Mouse (Mus musculus): ENCODE measurements at regions not wholly inside any gene's neighbourhood (a gene's known extent, or its start where the extent isn't known, plus 50 kb on each side); places are given as distances from the start of the nearest gene placed in this dataset.

DNA sequence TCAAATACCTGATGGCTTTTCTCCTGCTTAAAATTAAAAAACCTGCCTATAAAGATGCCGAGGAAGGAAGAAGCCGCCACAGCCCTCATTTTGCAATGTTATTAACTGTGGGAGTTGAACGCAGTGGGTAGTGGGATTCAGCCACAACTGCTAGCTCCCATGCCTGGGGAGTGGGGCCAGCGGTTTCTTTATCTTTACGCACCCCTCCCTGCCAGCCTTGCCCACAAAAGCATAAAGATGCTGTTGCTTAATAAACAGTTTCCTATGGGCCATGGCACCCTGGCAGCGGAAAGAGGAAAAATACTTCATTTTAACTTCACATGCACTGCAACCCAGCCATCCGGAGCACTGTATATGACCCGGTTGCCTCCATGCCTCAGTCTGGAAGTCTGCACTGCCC, 389.2 kb downstream of the H2al1j start:
- no peak for DNase-seq (ENCODE audit: low spot score in 2 of 2)

DNA sequence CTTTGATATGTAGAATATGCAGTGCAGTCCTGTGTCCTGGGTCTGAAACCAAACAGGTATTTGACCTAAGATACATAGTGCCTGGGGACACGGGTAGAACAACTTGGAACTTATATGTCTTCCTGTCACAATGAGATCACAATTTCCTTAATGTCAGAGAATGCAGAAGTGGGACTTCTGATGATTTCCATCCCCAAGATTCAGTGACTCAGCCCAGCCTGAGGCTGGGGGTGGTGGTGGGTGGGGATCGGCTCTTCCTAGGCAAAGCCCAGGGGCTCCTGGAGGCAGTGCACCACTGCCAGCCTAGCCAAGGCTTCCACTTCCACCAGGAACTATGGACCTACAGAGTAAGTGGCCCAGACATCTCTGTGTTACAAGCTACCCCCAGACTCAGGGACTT, 391.2 kb downstream of the H2al1j start:
- no peak for DNase-seq (ENCODE audit: low spot score in 2 of 2)

DNA sequence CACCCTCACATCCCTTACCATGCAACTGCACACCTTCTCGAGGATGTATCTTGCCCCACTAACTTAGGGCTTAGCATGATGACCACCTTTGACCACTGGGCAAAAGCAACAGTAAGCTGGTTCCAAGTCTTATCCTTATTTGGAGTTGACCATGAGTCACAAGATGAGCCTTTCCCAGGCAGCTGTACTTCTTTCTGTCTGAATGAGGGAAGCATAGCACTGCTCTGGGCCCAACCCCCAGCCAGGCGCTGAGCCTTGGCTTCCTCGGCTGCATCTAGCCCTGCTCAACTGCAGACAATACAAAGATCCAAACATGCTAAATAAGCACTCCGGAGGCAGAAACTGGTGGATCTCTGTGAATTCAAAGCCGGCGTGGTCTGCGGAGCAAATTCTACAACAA, 392.9 kb downstream of the H2al1j start:
- no peak for DNase-seq (ENCODE audit: low spot score in 2 of 2)

DNA sequence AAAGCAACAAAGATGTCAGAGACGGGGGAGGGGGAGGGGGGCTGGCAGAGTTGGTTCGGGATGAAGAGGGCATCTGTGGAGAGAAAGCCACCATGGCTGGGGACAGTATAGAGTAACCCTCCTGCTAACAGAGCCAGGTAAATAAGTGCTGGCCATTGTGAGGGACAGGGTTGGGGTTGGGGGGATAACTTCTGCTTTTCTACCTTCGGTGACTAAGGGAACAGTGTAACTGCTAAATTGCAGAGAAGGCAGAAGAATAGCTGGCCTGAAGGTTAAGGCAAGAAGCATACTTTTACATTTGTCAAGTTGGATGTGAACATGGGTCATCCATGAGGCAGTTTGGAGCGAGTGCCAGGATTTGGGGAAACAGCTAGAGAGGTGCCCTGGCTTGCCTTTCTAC, 395.1 kb downstream of the H2al1j start:
- no peak for DNase-seq (ENCODE audit: low spot score in 2 of 2)

DNA sequence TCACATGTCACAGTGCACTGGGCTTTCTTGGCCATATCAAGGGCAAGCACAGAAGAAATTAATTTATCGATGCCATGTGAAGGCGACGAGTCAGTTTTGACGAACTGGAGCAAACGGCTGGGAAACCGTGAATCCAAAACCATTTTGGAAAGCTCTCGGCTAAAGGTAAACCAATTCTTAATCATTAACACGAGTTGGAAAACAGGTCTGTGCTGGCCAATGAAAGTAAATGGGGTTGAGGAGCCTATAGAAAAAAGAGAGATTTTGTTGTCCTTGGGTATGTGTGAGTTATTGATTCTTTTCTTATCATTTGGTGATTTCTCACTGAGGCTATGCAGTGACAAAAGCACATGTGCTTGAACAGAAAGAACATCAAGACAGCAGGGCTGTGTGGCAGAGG, 397.1 kb downstream of the H2al1j start:
- DNase-seq (ENCODE audit: low spot score in 2 of 2): no peak

DNA sequence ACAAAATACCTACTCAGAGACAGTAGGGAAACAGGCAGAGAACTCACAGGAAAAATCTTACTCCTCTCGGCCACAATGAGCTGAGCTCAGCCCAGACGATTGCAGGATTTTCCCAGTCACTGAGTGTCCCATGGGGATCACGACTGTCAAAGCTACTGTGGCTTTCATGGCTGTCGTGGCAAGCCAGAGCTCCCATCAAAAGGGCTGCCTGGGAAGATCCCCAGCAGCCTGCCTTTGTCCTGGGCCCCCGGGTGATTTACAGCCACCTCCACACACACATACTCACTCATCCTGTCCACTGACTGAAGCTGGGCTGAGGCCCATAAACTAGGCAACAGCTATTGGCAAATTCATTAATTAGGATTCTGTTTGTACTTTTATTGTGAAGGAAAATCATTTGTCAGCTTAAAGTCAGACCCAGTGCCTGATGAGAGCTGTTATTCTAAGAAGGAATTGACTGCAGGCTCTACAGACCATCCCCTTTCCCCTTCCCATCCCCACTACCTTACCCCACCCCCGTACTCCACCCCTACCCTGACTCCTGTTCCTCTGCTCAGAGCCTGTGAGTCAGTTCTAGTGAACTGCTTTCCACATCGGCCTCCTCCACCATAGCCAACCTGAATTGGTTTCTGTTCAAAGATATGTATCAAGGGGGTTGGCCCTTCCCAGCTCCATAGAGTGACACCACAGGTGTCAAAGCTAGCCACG, 399.1 kb downstream of the H2al1j start:
- DNase-seq (ENCODE audit: low spot score in 2 of 2): no peak

DNA sequence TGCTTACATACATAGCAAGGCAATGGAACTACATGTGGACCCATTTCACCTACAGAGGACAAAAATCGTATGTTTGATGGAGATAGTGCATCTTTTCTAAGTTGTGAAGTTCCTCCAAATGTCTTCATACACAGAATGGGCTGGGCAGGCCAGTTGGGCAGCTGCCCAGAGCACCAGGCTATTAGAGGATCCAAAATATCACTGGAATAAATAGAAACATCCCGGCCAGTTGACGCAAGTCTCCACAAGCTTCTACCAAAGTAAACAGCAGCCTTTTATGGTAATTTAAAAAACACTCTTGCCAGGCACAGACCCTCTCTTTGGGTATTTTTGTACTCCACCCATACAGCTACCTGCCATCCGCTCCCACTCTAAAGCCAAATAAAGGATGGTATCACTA, 400.9 kb downstream of the H2al1j start:
- no peak for DNase-seq (ENCODE audit: low spot score in 2 of 2)

DNA sequence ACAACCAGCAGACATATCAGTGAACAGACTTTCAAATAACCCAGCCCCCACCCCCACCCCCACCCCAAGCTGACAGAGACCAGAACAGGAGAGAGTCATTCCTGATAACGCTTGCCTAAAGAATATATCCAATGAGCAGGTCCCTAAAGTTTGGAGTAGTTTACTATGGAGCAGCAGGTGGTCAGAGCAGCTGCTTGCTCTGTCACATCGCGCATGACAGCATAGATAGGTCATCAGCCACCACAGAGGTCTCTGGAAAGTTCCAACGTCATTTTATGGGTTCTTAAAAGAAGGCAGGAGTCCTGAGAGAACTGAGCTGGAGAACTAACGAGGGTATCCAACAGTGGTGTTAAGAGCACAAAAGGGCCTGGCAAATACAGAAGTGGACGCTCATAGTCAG, 402.4 kb downstream of the H2al1j start:
- no peak for DNase-seq (ENCODE audit: low spot score in 2 of 2)

DNA sequence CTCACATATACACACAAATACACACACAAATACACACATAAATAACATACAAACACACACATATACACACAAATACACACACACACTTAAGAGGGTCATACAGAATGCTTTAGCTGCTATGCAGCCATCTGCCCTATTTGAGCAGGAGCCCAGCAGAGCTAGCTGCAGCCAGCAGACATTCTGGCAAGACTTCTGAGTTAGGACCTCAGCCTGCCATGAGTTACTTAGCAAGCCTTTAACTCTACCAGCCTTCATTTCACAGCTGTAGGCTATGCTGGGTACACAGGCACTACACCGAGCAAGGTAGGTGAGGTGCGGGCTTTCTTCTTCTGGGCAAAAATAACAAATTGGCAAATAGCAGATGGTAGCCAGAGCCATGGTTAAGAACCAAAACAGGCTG, 404.7 kb downstream of the H2al1j start:
- no peak for DNase-seq (ENCODE audit: low spot score in 2 of 2)

DNA sequence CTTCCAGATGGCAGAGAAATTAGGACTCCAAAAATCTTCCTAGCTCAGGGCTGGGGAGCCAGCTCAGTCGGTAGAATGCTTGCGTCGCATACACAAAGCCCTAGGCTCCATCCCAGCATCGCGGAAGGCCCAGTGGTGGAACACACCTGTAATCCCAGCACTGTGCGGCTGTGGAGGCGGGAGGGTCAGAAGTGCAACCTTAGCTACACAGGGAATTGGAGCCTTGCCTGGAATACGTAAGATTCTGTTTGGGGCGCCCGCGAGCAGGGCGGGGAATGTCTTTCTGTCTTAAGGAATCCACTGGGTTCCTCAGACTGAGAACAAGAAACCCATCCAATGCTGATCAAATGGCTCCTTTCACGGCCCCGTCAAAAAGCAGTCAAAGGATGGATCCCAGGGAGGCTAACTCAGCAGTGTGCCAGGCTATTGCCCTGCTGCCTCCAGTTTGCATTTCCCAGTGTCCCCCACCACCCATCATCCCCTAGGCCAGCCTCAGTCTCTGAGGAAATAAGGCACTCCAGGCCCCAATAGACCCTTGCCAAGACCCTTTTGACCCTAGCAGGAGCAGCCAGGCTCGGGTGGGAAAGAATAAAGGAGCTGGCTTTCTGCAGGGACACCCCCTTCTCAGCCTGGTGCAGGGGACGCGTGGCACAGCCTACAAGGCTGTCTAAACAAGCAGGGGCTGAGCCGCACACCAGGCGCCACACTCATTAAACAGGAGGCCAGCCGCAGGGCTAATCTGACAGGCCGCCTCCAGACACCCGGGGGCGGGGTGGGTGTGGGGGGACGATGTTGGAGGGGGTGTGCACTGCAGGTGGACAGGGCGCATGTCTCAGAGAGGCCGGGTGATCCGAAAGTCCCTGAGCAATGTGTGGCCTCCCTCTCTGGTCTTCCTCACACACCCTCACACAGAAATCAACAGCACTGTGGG, 407.1 kb downstream of the H2al1j start:
- DNase-seq (ENCODE audit: low spot score in 2 of 2): no peak

DNA sequence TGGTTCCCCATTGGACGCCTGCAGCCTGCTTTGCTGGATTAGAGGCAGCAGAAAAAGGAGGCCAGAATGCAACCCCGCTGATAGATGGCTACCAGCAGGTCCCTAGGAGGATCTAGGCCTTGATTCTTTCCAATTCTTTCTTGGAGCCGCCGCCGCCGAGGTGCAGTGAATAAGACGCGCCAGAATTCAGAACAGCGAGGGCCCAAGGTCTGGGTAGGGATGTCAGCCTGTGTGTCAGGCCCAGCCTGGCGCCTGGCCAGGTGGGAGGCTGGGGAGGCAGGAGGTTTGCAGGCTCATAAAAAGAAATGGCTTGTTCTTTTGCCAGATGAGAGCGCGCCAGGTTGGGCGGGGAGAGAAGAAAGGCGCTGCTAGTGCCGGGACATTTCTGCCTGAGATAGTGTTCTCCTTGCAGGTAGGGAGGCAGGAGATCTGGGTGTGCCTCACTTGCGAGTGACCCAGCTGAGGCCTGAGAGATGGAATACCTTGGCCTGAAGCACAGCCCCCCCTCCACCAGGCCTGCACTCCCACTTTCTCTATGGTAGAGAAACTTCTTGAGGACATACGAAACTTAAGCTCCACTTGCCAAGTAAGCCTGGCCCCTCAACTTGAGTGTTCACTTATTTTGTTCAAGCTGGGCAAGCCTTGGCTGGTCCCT, 408.0 kb downstream of the H2al1j start:
- no peak for DNase-seq (ENCODE audit: low spot score in 2 of 2)

DNA sequence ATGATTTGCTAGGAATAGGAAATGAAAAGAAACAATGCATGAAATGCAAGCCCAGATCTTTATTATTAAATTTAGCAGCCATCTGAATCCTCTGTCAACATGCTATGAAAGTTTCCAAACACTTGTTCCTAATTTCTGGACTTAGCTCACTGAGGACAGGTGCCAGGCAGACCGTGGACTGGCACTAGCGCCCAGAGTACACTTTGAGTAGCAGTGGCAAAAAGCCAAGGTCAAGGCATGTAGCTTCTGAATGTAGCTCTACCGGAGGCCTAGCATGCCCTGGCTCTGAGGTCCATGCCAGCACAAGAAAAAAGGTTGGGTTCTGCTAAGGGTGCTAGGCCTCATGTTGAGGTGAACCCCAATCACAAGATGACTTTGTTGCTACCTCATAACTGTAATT, 408.9 kb downstream of the H2al1j start:
- no peak for DNase-seq (ENCODE audit: low spot score in 2 of 2)

DNA sequence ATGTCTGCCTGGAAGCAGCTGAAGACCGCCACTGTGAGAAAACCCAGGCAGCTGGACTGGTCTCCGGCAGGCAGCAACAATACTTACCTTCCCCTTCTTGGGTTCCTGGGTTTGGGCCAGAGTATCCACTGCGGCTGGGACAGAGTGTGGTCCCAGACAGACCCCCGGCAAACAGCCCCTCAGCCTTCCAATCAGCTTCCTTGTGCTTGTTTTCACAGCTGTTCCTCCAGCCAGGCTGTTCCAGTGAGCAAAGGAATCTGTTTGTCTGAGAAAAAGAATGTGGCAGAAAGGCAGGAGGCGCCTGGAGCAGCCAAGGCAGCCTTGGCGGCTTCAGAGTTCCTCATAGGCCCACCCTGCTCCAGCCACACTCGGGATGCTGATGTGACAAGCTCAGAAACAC, 411.9 kb downstream of the H2al1j start:
- DNase-seq (ENCODE audit: low spot score in 2 of 2): no peak

DNA sequence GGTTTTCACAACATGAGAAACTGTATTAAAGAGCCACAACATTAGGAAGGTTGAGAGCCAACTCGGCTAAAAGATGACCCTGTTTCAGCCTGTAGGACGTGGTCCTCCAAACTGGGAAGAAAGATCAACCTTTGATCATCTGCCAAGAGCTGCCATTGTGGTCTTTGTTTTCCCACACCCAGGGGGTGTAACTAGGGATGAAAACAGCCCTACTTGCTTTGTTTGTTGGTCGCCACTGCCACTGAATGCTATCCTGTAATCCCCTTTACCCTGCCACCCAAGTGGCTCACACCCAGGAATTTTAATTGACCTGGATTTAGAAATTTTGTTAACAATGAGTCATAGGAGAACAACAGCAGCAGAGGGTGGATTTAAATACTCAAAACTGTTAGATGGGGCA, 414.2 kb downstream of the Bcor start:
- DNase-seq (ENCODE audit: low spot score in 2 of 2): no peak

DNA sequence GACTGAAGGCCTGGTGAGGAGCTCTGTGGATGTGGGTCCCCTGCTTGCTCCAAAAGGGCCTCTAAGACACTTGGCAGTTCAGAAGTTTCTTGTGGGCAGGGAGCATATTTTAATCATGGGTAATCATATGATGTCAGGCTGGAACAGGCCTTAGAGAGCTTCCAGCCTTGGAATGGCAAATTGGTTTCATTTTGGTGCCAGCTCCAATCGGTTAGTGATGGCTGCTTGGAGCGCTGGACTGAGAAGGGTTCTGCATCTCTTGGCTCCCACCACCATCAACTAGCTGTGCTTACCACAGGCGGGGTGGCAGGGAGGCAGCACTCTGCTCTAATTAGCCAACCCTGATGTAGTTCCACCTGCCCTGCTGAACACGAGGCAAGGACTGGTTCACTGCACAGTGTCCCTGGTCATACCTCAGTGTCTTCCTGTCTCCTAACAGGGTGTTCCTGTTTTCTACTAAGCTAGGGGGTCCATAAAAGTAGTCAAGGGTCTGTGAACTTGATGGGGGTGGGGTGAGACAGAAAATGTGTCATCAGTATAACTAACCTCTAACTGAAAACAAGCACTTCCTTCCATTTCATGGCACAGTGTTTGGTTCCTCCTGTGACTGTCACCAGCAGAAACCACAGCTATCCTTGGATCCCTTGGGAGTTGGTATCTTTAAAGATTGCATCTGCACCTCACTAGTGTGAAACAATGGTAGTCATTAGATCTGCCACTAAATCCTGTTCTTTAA, 412.6 kb downstream of the Bcor start:
- DNase-seq (ENCODE audit: low spot score in 2 of 2): no peak

DNA sequence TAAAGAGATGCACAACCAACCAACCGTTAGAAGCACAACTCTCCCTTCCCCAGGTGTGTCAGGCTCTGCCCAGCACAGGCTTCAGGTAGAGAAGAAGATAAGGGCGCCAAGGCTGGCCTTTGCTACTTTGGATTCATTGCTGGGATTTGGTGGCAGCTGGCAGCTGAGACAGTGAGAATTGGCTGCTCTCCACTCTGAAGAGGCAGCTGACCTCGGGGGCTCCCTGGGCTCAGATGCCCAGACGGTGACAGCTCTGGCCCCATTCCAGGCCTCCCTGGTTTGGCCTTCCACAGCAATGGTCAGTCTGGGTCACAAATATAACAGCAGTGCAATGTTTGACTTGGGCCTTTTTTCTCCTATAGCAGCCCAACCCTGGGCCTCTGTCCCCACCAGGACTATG, 411.9 kb downstream of the Bcor start:
- DNase-seq (ENCODE audit: low spot score in 2 of 2): no peak

DNA sequence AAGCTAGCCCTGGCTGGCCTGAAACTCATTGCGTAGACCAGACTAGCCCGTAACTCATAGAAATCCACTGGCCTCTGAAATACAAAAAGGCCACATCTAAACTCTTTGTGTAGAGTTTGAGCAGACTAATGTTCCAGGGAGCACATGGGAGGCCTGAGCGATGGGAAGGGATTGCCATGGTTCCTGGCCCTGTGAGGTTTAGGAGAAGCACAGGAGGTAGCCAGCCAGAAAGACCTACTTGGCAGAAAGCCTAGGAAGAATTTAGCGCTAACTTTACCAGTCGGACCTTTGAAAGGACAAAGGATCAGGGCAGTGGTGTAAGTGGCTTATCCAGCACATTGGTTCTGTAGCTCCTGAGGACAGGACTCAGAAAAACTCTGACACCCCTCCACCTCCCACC, 407.6 kb downstream of the Bcor start:
- no peak for DNase-seq (ENCODE audit: low spot score in 2 of 2)

DNA sequence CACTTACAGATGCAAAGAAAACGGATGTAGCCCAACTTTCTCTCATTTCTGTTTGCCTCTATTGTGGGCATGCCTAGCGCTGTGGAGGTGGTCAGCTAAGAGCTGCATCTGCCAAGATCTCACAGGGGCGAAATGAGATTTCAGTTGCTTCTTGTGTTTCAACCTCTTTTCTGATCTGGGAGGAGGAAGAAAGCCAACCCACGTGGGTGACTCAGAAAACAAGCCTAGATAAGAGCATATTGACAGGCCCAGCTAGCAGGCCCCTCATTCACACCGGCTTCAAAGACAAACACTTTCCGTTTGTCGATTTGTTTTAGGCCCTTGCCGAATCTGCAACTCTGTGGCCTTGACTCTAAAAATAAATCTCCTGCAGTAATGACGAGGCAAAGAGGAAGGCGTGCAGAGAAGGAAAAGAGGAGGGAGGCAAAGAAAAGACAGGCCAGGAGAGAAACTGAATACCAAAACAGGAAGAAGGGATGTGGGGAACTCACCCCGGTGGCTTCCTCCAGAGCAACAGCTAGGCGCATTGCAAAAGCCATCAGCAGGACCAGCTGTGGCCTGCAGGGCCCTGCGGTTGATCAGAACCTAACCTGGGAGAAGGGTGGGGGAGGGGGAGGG, 407.1 kb downstream of the Bcor start:
- DNase-seq (ENCODE audit: low spot score in 2 of 2): no peak

DNA sequence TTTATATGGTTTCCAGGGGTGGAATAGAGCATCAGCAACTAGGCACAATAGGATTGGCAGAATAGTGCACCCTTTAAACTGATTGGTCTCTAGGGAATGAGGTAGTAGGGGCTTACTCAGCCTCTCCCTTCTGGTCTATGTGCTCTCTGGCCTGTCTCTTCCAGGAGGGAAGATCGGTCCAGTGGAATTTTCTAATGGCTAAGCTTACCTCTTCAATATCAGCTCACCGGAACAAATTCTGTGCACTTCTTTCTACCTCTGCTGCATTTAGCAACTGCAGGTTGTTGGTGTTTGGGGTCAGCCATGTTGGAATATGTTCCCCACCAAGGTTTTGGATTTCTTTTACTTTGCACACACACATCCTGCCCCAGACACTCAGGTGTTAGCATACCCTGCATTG, 405.1 kb downstream of the Bcor start:
- no peak for DNase-seq (ENCODE audit: low spot score in 2 of 2)

DNA sequence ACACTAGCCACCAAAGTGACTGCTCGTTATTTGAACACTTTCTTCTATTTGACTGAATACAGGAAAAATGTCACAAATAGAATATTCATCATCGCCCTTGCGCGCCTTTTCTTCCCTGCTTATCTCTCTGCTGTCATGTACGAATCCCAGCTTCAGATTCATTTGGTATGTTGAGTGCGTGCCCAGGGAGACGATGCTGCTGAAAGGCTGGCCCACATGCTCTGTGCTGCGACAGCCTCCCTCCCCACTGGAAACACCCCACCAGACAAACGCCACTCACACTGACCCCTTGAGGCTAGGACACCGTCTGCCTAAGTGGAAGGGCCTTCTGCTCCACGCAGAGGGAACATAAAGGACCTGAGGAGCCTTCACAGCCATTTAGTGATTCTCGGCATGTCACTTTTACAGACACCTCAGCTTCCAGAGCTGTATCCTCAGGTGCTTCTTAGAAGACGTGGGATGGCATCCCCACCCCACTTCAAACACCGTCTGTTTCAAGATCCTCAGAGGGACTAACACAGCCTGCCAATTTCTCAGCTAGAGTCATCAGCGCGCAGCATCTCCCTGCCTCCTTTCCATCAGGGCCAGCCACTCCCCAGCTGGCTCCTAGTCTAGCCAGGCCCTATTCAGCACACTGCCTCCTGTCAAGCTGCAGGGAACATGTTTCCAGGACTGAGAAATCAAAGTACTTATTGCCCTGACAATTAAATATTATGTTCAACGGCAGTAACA, 396.6 kb downstream of the Bcor start:
- no peak for DNase-seq (ENCODE audit: low spot score in 2 of 2)
